Mouse (Mus musculus) intestine, embryonic 16.5 days (tissue): ENCODE results near the gene Galnt14. TPM values are rescaled to one million over a fixed set of nuclear protein-coding genes. Genes with fewer than 3 reads are reported as not detected.

Experiments used
- ATAC-seq: fragments of 200-750 bp; cut with Nextera tagmentation; 2 replicates; pipeline ENCODE4 v1.8.0; 2017; ENCODE audit warnings: moderate TSS enrichment, moderate library complexity
- H3K27ac ChIP-seq: fragments of 300-500 bp; sonication (generic); 2 replicates; pipeline ENCODE4 v1.5.1; 2014; ENCODE audit warnings: mild to moderate bottlenecking, low read length
- H3K27me3 ChIP-seq: fragments of 300-500 bp; sonication (generic); replicated peaks from 2 replicates; pipeline ENCODE4 v1.6.1; 2014; ENCODE audit warnings: low read length, control low read depth, mixed read lengths; ENCODE audit not compliant: control insufficient read depth, insufficient read depth
- H3K36me3 ChIP-seq: fragments of 300-500 bp; sonication (generic); 2 replicates; pipeline ENCODE4 v1.6.1; 2014; ENCODE audit warnings: low read length, control low read depth; ENCODE audit not compliant: control insufficient read depth, insufficient read depth
- H3K4me1 ChIP-seq: fragments of 300-500 bp; sonication (generic); 2 replicates; pipeline ENCODE4 v1.6.1; 2014; ENCODE audit warnings: low read length, control low read depth, mixed read lengths; ENCODE audit not compliant: control insufficient read depth, insufficient read depth
- H3K4me2 ChIP-seq: fragments of 300-500 bp; sonication (generic); 2 replicates; pipeline ENCODE4 v1.6.1; 2014; ENCODE audit warnings: low read depth, low read length, control low read depth
- H3K4me3 ChIP-seq: fragments of 300-500 bp; sonication (generic); 2 replicates; pipeline ENCODE4 v1.5.1; 2014; ENCODE audit warnings: mild to moderate bottlenecking, low read length
- H3K9ac ChIP-seq: fragments of 300-500 bp; sonication (generic); 2 replicates; pipeline ENCODE4 v1.6.1; 2014; ENCODE audit warnings: low read depth, low read length
- H3K9me3 ChIP-seq: fragments of 300-500 bp; sonication (generic); 2 replicates; pipeline ENCODE4 v1.6.1; 2016; ENCODE audit warnings: low read length, control low read depth; ENCODE audit not compliant: control insufficient read depth
- WGBS: fragments of 180-500 bp; shearing (Covaris S2); extraction: QIAGEN DNeasy Blood & Tissue Kit; methylation state at CpG from one replicate; pipeline ENCODE4 v1.1.7; 2014; 5-methylcytosine and 5-hydroxymethylcytosine counted together
- polyA plus RNA-seq: library from polyadenylated mRNA; unstranded; fragments of >200 nt; fragmentation: Nextera tagmentation; extraction: Ambion mirVana; gene quantifications from 2 replicates; pipeline ENCODE4 v1.2.1, GENCODE M21; 2015

Gene Galnt14
- polyA plus RNA-seq, 1 experiment from 2014 or later, result 0.46 TPM

GRCm38 (mm10) chr17:73531896-73532295 lies 178.4 kb downstream of the Galnt14 start:
- H3K27ac ChIP-seq, result no peak overlapping the region

GRCm38 (mm10) chr17:73522169-73522568 lies 188.1 kb downstream of the Galnt14 start:
- H3K9me3 ChIP-seq, result no peaks in the 10 kb centered on the region
- no peaks in the 10 kb centered on the region for H3K36me3 ChIP-seq
- H3K4me2 ChIP-seq, result no peak overlapping the region
- H3K9ac ChIP-seq, result no peak overlapping the region
- no peak overlapping the region for H3K4me3 ChIP-seq
- 88% methylated on average over 7 of the region's 7 CpGs for WGBS
- H3K4me1 ChIP-seq, result no peaks in the 10 kb centered on the region
- H3K27ac ChIP-seq, result no peak overlapping the region
- H3K27me3 ChIP-seq, result no peaks in the 10 kb centered on the region
- ATAC-seq, result no peak

More at GRCm38 (mm10) chr17:73531896-73532295, 178.4 kb downstream of the Galnt14 start:
- H3K4me1 ChIP-seq, result no peaks in the 10 kb centered on the region
- no peaks in the 10 kb centered on the region for H3K27me3 ChIP-seq
- H3K9ac ChIP-seq, result no peak overlapping the region
- no peaks in the 10 kb centered on the region for H3K36me3 ChIP-seq
- H3K4me2 ChIP-seq, result no peak overlapping the region
- WGBS, result 78% methylated on average over 2 of the region's 2 CpGs
- no peaks in the 10 kb centered on the region for H3K9me3 ChIP-seq
- no peak for ATAC-seq
- no peak overlapping the region for H3K4me3 ChIP-seq

- no peak for ATAC-seq
- Histone ChIP-seq H3K4me1 (no peaks in the 10 kb centered on the region), H3K4me3 (no peak overlapping the region), H3K27me3 (no peaks in the 10 kb centered on the region), H3K9me3 (no peaks in the 10 kb centered on the region), H3K27ac (no peak overlapping the region), H3K4me2 (no peak overlapping the region), H3K9ac (no peak overlapping the region), H3K36me3 (no peaks in the 10 kb centered on the region)
- 75% methylated on average over 5 of the region's 5 CpGs for WGBS
These were observed 190.9 kb downstream of the Galnt14 start for GRCm38 (mm10) chr17:73519350-73519749.

- Histone ChIP-seq H3K9ac (no peak overlapping the region), H3K36me3 (no peaks in the 10 kb centered on the region), H3K4me2 (no peak overlapping the region), H3K27me3 (no peaks in the 10 kb centered on the region), H3K27ac (no peak overlapping the region), H3K9me3 (no peaks in the 10 kb centered on the region), H3K4me1 (no peaks in the 10 kb centered on the region), H3K4me3 (no peak overlapping the region)
- WGBS, result 81% methylated on average over 1 of the region's 1 CpGs
- ATAC-seq, result no peak
These were observed 191.9 kb downstream of the Galnt14 start for GRCm38 (mm10) chr17:73518359-73518758.

- Histone ChIP-seq H3K4me3 (no peak overlapping the region), H3K36me3 (no peaks in the 10 kb centered on the region), H3K4me1 (no peaks in the 10 kb centered on the region), H3K27me3 (no peaks in the 10 kb centered on the region), H3K9me3 (no peaks in the 10 kb centered on the region), H3K4me2 (no peak overlapping the region), H3K9ac (no peak overlapping the region), H3K27ac (no peak overlapping the region)
- no peak for ATAC-seq
- 85% methylated on average over 3 of the region's 3 CpGs for WGBS
These were observed 194.7 kb downstream of the Galnt14 start for GRCm38 (mm10) chr17:73515506-73515905.

GRCm38 (mm10) chr17:73514862-73515261 lies 195.4 kb downstream of the Galnt14 start:
- Histone ChIP-seq H3K27ac (no peak overlapping the region), H3K4me2 (no peak overlapping the region), H3K9ac (no peak overlapping the region), H3K27me3 (no peaks in the 10 kb centered on the region), H3K4me3 (no peak overlapping the region), H3K36me3 (no peaks in the 10 kb centered on the region), H3K9me3 (no peaks in the 10 kb centered on the region), H3K4me1 (no peaks in the 10 kb centered on the region)
- no peak for ATAC-seq
- 80% methylated on average over 1 of the region's 1 CpGs for WGBS

- no peak overlapping the region for H3K4me3 ChIP-seq
- H3K27me3 ChIP-seq, result no peaks in the 10 kb centered on the region
- no peaks in the 10 kb centered on the region for H3K9me3 ChIP-seq
- no peaks in the 10 kb centered on the region for H3K36me3 ChIP-seq
- 85% methylated on average over 4 of the region's 4 CpGs for WGBS
- H3K9ac ChIP-seq, result no peak overlapping the region
- no peak overlapping the region for H3K27ac ChIP-seq
- no peaks in the 10 kb centered on the region for H3K4me1 ChIP-seq
- no peak overlapping the region for H3K4me2 ChIP-seq
- no peak for ATAC-seq
These were observed 196.0 kb downstream of the Galnt14 start for GRCm38 (mm10) chr17:73514258-73514657.

- Histone ChIP-seq H3K9ac (no peak overlapping the region), H3K36me3 (no peaks in the 10 kb centered on the region), H3K9me3 (no peaks in the 10 kb centered on the region), H3K4me3 (no peak overlapping the region), H3K4me2 (no peak overlapping the region), H3K27ac (no peak overlapping the region), H3K4me1 (no peaks in the 10 kb centered on the region), H3K27me3 (no peaks in the 10 kb centered on the region)
- WGBS, result 69% methylated on average over 5 of the region's 5 CpGs
- no peak for ATAC-seq
These were observed 197.4 kb downstream of the Galnt14 start for GRCm38 (mm10) chr17:73512844-73513243.

GRCm38 (mm10) chr17:73507804-73508535 lies 202.3 kb downstream of the Galnt14 start:
- H3K36me3 ChIP-seq, result no peaks in the 10 kb centered on the region
- no peaks in the 10 kb centered on the region for H3K4me1 ChIP-seq
- no peaks in the 10 kb centered on the region for H3K9me3 ChIP-seq
- H3K4me2 ChIP-seq, result no peak overlapping the region
- no peak overlapping the region for H3K9ac ChIP-seq
- H3K27ac ChIP-seq, result no peak overlapping the region
- no peaks in the 10 kb centered on the region for H3K27me3 ChIP-seq
- 76% methylated on average over 13 of the region's 13 CpGs for WGBS
- ATAC-seq, result no peak
- H3K4me3 ChIP-seq, result no peak overlapping the region

- WGBS, result 85% methylated on average over 4 of the region's 4 CpGs
- Histone ChIP-seq H3K9me3 (no peaks in the 10 kb centered on the region), H3K4me2 (no peak overlapping the region), H3K27ac (no peak overlapping the region), H3K9ac (no peak overlapping the region), H3K27me3 (no peaks in the 10 kb centered on the region), H3K4me3 (no peak overlapping the region), H3K36me3 (no peaks in the 10 kb centered on the region), H3K4me1 (no peaks in the 10 kb centered on the region)
- ATAC-seq, result no peak
These were observed 206.1 kb downstream of the Galnt14 start for GRCm38 (mm10) chr17:73504111-73504510.
